In the genomic region with DNA sequence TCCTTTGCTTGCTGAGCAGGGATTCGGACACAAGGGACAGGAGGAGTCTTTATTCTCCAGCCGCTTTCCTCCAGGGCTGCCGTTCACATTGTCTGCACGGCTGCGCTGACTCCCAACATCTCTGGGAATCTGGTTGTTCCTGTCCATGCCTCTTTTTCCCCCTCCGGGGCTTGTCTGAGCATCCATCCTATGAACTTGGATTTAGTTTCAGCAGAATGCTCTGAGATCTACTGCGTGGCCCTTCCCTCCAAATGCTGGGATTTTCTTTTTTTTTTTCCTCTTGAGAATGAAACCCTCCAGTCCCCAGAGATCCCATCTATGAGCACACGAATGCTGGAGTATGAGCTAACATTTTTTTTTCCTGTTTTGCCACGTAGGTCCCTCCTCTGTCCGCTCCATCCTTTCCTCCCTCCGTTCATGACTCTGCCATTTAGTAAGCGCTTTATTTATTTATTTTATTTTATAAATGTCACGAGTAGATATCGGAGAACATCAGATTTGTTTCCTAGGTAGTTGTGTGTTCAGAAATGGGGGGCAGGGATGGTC, we compare ENCODE assay signal across 9 mouse cellular contexts. TPM values are rescaled to one million over a fixed set of nuclear protein-coding genes. Genes with fewer than 3 reads are reported as not detected.
DNase-seq lines count a peak whose midpoint lies in the region; ATAC-seq and TF ChIP-seq lines count a peak whose summit lies in the region.
"Had no signal": no experiment of that assay in that cellular context is flagged by ENCODE, and none has a peak within 500 bp of the region (broad histone marks: within the 10 kb centered on the region; RNA-seq: fewer than 3 reads in every experiment).

No protein-coding gene starts in this region.

- H3K27me3 ChIP-seq in lung, embryonic 14.5 days (ENCODE audit: insufficient read depth, low read length) = no peaks in the 10 kb centered on the region
- H3K27me3 ChIP-seq in embryonic facial prominence, embryonic 15.5 days = no peaks in the 10 kb centered on the region
- no peaks in the 10 kb centered on the region for H3K27me3 ChIP-seq in intestine, embryonic 16.5 days (replicated peaks; ENCODE audit: control insufficient read depth, insufficient read depth, low read length)
- no peaks in the 10 kb centered on the region; the same call in 1 of the 2 replicates for H3K27me3 ChIP-seq in neural tube, embryonic 14.5 days (ENCODE audit: control insufficient read depth, insufficient read depth, low read length)

- H3K4me3 ChIP-seq in lung, embryonic 14.5 days (ENCODE audit: low read depth, low read length) = peak overlapping the region; percentile 91; the same call in 1 of the 2 replicates
- peak overlapping the region; percentile 95; the same call in 1 of the 2 replicates for H3K4me3 ChIP-seq in embryonic facial prominence, embryonic 15.5 days (replicated peaks)
- H3K4me3 ChIP-seq in intestine, embryonic 16.5 days (ENCODE audit: low read length) = peak overlapping the region; percentile 99
- H3K4me3 ChIP-seq in neural tube, embryonic 14.5 days (ENCODE audit: low read depth, low read length) = peak overlapping the region; percentile 98

- 32% methylated on average over 14 of the region's 14 CpGs for WGBS in lung, embryonic 14.5 days
- WGBS in embryonic facial prominence, embryonic 15.5 days = 21% methylated on average over 14 of the region's 14 CpGs
- WGBS in intestine, embryonic 16.5 days = 25% methylated on average over 14 of the region's 14 CpGs
- WGBS in neural tube, embryonic 14.5 days = 24% methylated on average over 14 of the region's 14 CpGs

- H3K9ac ChIP-seq in lung, embryonic 14.5 days = 0 out of 2 replicates have a peak overlapping the region, but pooled peaks have one; percentile 7
- no peak overlapping the region for H3K9ac ChIP-seq in embryonic facial prominence, embryonic 15.5 days
- peak overlapping the region; percentile 99 for H3K9ac ChIP-seq in intestine, embryonic 16.5 days (ENCODE audit: low read depth, low read length)
- peak overlapping the region; percentile 100 for H3K9ac ChIP-seq in neural tube, embryonic 14.5 days (replicated peaks; ENCODE audit: low read depth, low read length)

- H3K27ac ChIP-seq in lung, embryonic 14.5 days (ENCODE audit: low read depth) = no peak overlapping the region
- H3K27ac ChIP-seq in embryonic facial prominence, embryonic 15.5 days (replicated peaks) = 0 out of 2 replicates have a peak overlapping the region, but pooled peaks have one; percentile 55
- H3K27ac ChIP-seq in intestine, embryonic 16.5 days (ENCODE audit: low read length) = peak overlapping the region; percentile 61
- H3K27ac ChIP-seq in neural tube, embryonic 14.5 days (ENCODE audit: low read depth, low read length) = peak overlapping the region; percentile 79

- TF ChIP-seq CTCF in lung, embryonic 14.5 days (IDR thresholded peaks at IDR 0.05; ENCODE audit: low read depth) = no peak

- H3K36me3 ChIP-seq in lung, embryonic 14.5 days (ENCODE audit: insufficient read depth) = no peaks in the 10 kb centered on the region
- no peaks in the 10 kb centered on the region for H3K36me3 ChIP-seq in embryonic facial prominence, embryonic 15.5 days
- no peaks in the 10 kb centered on the region for H3K36me3 ChIP-seq in intestine, embryonic 16.5 days (ENCODE audit: control insufficient read depth, insufficient read depth, low read length)
- no peaks in the 10 kb centered on the region for H3K36me3 ChIP-seq in neural tube, embryonic 14.5 days (ENCODE audit: control insufficient read depth, insufficient read depth, low read length)

- peak overlapping the region; percentile 96 for H3K4me2 ChIP-seq in lung, embryonic 14.5 days
- peak overlapping the region; percentile 84 for H3K4me2 ChIP-seq in embryonic facial prominence, embryonic 15.5 days (replicated peaks)
- peak overlapping the region; percentile 83 for H3K4me2 ChIP-seq in intestine, embryonic 16.5 days (ENCODE audit: low read depth, low read length)
- H3K4me2 ChIP-seq in neural tube, embryonic 14.5 days (ENCODE audit: low read depth, low read length) = peak overlapping the region; percentile 98

- no peak for ATAC-seq in lung, embryonic 14.5 days (ENCODE audit: insufficient read depth)
- ATAC-seq in embryonic facial prominence, embryonic 15.5 days (ENCODE audit: insufficient number of reproducible peaks, low FRiP score, low TSS enrichment, low read depth) = no peak
- no peak for ATAC-seq in intestine, embryonic 16.5 days
- ATAC-seq in neural tube, embryonic 14.5 days (ENCODE audit: low read depth) = no peak

- peak; percentile 40 for DNase-seq in lung, embryonic 14.5 days
- DNase-seq in lung, postnatal 14 days = no peak
- DNase-seq in right cerebral cortex, adult 18-20 months = no peak
- no peak for DNase-seq in left cerebral cortex, adult 11 months (ENCODE audit: low spot score)
- DNase-seq in adipocyte (ENCODE audit: low spot score) = no peak
- DNase-seq: lung, postnatal 4 days had no signal

- H3K9me3 ChIP-seq in lung, embryonic 14.5 days (ENCODE audit: low read depth, low read length) = no peaks in the 10 kb centered on the region
- H3K9me3 ChIP-seq in embryonic facial prominence, embryonic 15.5 days (replicated peaks) = no peaks in the 10 kb centered on the region
- no peaks in the 10 kb centered on the region for H3K9me3 ChIP-seq in intestine, embryonic 16.5 days (ENCODE audit: control insufficient read depth, low read length)
- H3K9me3 ChIP-seq in neural tube, embryonic 14.5 days (ENCODE audit: control insufficient read depth, low read length) = no peaks in the 10 kb centered on the region

- peaks cover 36% of the 10 kb centered on the region for H3K4me1 ChIP-seq in lung, embryonic 14.5 days (ENCODE audit: insufficient read depth)
- H3K4me1 ChIP-seq in embryonic facial prominence, embryonic 15.5 days = peaks cover 55% of the 10 kb centered on the region
- peaks cover 63% of the 10 kb centered on the region for H3K4me1 ChIP-seq in intestine, embryonic 16.5 days (ENCODE audit: control insufficient read depth, insufficient read depth, low read length)
- H3K4me1 ChIP-seq in neural tube, embryonic 14.5 days (ENCODE audit: control insufficient read depth, insufficient read depth, low read length) = peaks cover 29% of the 10 kb centered on the region

RNA-seq across cellular contexts. Expression of gene Cmip, which starts 4.1 kb away (rescaled TPM):
- 22.8 and 26.5 TPM in 2 replicates for polyA plus RNA-seq in lung, embryonic 14.5 days (2014; fragmentation: Nextera tagmentation; extraction: Ambion mirVana)
- 25.9 and 27.7 TPM in 2 replicates for polyA plus RNA-seq in embryonic facial prominence, embryonic 15.5 days (2015; fragmentation: Nextera tagmentation; extraction: Ambion mirVana)
- 16.7 and 16.8 TPM in 2 replicates for polyA plus RNA-seq in intestine, embryonic 16.5 days (2015; fragmentation: Nextera tagmentation; extraction: Ambion mirVana)
- 135 and 144 TPM in 2 replicates for polyA plus RNA-seq in neural tube, embryonic 14.5 days (2014; fragmentation: Nextera tagmentation; extraction: Ambion mirVana)
